Mouse (Mus musculus) E14TG2a.4 (cell line): Measurements from ENCODE around the gene Apip.

Experiments used
- CTCF ChIP-seq: conservative IDR thresholded peaks from 2 replicates; pipeline ENCODE4 v1.5.1; 2014; ENCODE audit warnings: low read length
- NANOG ChIP-seq: IDR thresholded peaks from 2 replicates; pipeline ENCODE4 v1.6.1; 2014; ENCODE audit warnings: borderline replicate concordance, low read length, mixed read lengths
- POU5F1 ChIP-seq: IDR thresholded peaks from 2 replicates; pipeline ENCODE4 v1.6.1; 2014; ENCODE audit warnings: low read length, borderline replicate concordance

- no peak for TF ChIP-seq CTCF
- TF ChIP-seq POU5F1, result no peak
- TF ChIP-seq NANOG, result no peak
Observed at GRCm38 (mm10) chr2:103106172-103106571, 32.7 kb downstream of the Apip start.
